Mouse (Mus musculus): ENCODE measurements around the gene Krt31. TPM values are rescaled to one million over a fixed set of nuclear protein-coding genes. Genes with fewer than 3 reads are reported as not detected.

Krt31 gene
- total RNA-seq, 2 experiments from 2014 or later, result not detected

- no peak for DNase-seq
- intact Hi-C loops (cut with DNase I), result no loop called here
Measured at GRCm38 (mm10) chr11:100008336-100008735, 42.0 kb downstream of the Krt31 start.

DNA sequence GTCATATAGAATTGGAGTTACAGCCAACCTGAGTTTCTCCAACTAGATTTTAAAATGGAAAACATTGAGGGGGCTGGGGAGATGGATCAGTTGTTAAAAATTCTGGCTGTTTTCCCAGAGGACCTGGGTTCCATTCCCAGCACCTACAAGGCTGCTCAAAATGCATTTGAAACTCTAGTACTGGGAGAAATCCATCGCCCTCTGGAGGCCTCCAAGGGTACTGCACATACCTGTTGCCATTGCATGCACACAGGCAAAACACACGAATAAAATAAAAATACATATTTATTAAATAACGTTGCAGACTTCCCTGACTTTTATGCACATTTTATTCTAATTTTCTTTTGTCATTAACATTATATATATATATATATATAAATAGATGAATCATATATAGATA lies 43.7 kb downstream of the Krt31 start:
- intact Hi-C loops (cut with DNase I), result no loop called here
- DNase-seq, result no peak

GRCm38 (mm10) chr11:100005905-100006304 lies 44.4 kb downstream of the Krt31 start:
- DNase-seq, result no peak
- intact Hi-C loops (cut with DNase I), result loop anchor here (2.0 kb wide), 1 partner anchor 541 kb away; no protein-coding TSS in a partner anchor

DNA sequence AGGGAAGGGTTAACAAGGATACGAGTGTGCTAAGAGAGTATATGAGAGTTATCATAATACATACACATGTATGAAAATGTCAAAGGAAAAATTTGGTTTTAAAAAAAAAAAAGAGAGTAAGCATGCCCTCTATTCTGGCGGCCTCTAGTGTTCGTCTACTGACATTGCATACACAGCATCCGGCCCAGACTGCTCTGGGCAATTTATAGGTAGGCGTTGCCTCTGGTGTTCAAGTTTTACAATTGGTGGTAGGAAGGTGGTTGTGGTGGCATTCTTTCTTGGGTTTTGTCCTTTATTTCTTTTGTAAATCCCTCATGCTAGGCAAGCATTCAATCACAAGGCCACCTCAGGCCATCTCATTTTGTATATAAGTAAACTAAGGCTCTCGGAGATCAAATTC lies 45.5 kb downstream of the Krt31 start:
- DNase-seq, result no peak
- intact Hi-C loops (cut with DNase I), result loop anchor here (2.0 kb wide), 1 partner anchor 540 kb away; no protein-coding TSS in a partner anchor

- intact Hi-C loops (cut with DNase I), result no loop called here
- no peak for DNase-seq
Measured at GRCm38 (mm10) chr11:99999091-99999490, 51.3 kb downstream of the Krt31 start.

Other genes starting within 250 kb of the Krt31 start
- gene Gm11554, start 246.1 kb downstream of the Krt31 start, total RNA-seq (2021), result not detected
- gene Krtap4-13, start 240.7 kb downstream of the Krt31 start, total RNA-seq (2021), result not detected
- not detected for gene Gm11564, start 234.9 kb downstream of the Krt31 start, total RNA-seq (2021)
- not detected for gene 2300003K06Rik, start 212.5 kb downstream of the Krt31 start, total RNA-seq (2021)
- not detected for gene Krtap4-16, start 198.9 kb downstream of the Krt31 start, total RNA-seq (2021)
- not detected for gene Gm11568, start 192.6 kb downstream of the Krt31 start, total RNA-seq (2021)
- gene Gm11559, start 186.1 kb downstream of the Krt31 start, total RNA-seq (2021), result not detected
- gene Krtap9-1, start 177.2 kb downstream of the Krt31 start, total RNA-seq (2021), result not detected
- gene Gm11567, start 171.4 kb downstream of the Krt31 start, total RNA-seq (2021), result not detected
- not detected for gene Krtap31-1, start 142.6 kb downstream of the Krt31 start, total RNA-seq (2021)
- gene Gm11565, start 135.8 kb downstream of the Krt31 start, total RNA-seq (2021), result not detected
- gene Krtap31-2, start 114.3 kb downstream of the Krt31 start, total RNA-seq (2021), result not detected
- not detected for gene Krtap9-5, start 102.1 kb downstream of the Krt31 start, total RNA-seq (2021)
- not detected for gene Krtap29-1, start 71.5 kb downstream of the Krt31 start, total RNA-seq (2021)
- gene Krtap16-1, start 64.0 kb downstream of the Krt31 start, total RNA-seq (2021), result not detected
- not detected for gene Krtap17-1, start 56.6 kb downstream of the Krt31 start, total RNA-seq (2021)
- gene Krt33a, start 34.3 kb downstream of the Krt31 start, total RNA-seq (2021), result not detected
- gene Krt33b, start 20.7 kb downstream of the Krt31 start, total RNA-seq (2021), result not detected
- gene Krt34, start 9.0 kb downstream of the Krt31 start, total RNA-seq (2021), result not detected
- not detected for gene Krt32, start 37.7 kb upstream of the Krt31 start, total RNA-seq (2021)
- gene Krt35, start 45.7 kb upstream of the Krt31 start, total RNA-seq (2021), result not detected
- gene Krt36, start 55.1 kb upstream of the Krt31 start, total RNA-seq (2021), result not detected
- gene Krt13, start 71.0 kb upstream of the Krt31 start, total RNA-seq (2021), result not detected
- not detected for gene Krt15, start 85.4 kb upstream of the Krt31 start, total RNA-seq (2021)
- gene Krt19, start 98.1 kb upstream of the Krt31 start, total RNA-seq (2021), result under 1 TPM; 0.41 to 0.57 TPM
- gene Krt9, start 142.7 kb upstream of the Krt31 start, total RNA-seq (2021), result not detected
- not detected for gene Krt14, start 157.0 kb upstream of the Krt31 start, total RNA-seq (2021)
- gene Krt16, start 198.4 kb upstream of the Krt31 start, total RNA-seq (2021), result not detected
- gene Krt17, start 210.5 kb upstream of the Krt31 start, total RNA-seq (2021), result under 1 TPM in 1 of 2 experiments, not detected in 1; 0.82 TPM
- gene Krt42, start 219.3 kb upstream of the Krt31 start, total RNA-seq (2021), result not detected